Mouse (Mus musculus) lung, postnatal 0 days (tissue): ENCODE results near the gene Large1.
"Not testable (repeated sequence)": the region's sequence is repeated elsewhere in the genome, so short reads cannot be mapped to it uniquely, and the experiment has no call there.

Source experiments
- CTCF ChIP-seq: IDR thresholded peaks from 2 replicates; pipeline ENCODE4 v1.5.1; 2016; ENCODE audit warnings: antibody characterized with exemption, mild to moderate bottlenecking
- EP300 ChIP-seq: IDR thresholded peaks from 2 replicates; pipeline ENCODE4 v1.6.1; 2016; ENCODE audit warnings: antibody characterized with exemption, mild to moderate bottlenecking, control low read depth

GRCm38 (mm10) chr8:73100607-73101006 is 252.7 kb downstream of the Large1 start:
- TF ChIP-seq CTCF, EP300: not testable (repeated sequence)
